14 mouse cellular contexts compared by ENCODE assay signal in the genomic region with DNA sequence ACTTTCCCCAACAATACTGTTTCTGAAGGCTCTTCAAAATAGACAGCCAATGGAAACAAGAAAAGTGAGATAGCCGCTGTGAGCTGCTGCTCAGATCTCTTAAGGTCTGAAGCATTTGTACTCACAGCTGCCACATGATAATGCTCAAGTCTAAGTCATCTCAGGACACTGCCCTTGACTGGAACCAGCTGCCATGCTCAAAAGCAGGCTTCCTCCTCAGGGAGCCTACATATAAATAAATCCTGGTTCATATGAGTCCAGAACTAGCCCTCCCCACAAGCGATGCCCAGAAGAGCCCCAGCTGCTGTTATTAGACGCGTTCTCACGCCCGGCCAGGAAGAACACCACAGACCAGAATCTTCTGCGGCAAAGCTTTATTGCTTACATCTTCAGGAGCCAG.
DNase-seq lines count a peak whose midpoint lies in the region; ATAC-seq lines count a peak whose summit lies in the region.
"Had no signal": no experiment of that assay in that cellular context is flagged by ENCODE, and none has a peak within 500 bp of the region (broad histone marks: within the 10 kb centered on the region; RNA-seq: fewer than 3 reads in every experiment).

No protein-coding gene starts in this region.

- no peak overlapping the region for H3K4me3 ChIP-seq in kidney, embryonic 15.5 days (replicated peaks)
- H3K4me3 ChIP-seq: embryonic facial prominence, embryonic 15.5 days; heart, embryonic 13.5 days; limb, embryonic 15.5 days; megakaryocyte, embryonic 14.5 days had no signal

- peak; percentile 85 for ATAC-seq in kidney, embryonic 15.5 days (replicated peaks; ENCODE audit: low FRiP score)
- no peak for ATAC-seq in erythroid progenitor cell, adult 5-6 weeks (replicated peaks; ENCODE audit: low FRiP score, poor library complexity, severe bottlenecking)
- ATAC-seq: forebrain, postnatal 0 days; Patski had no signal

- H3K9me3 ChIP-seq in kidney, embryonic 15.5 days (replicated peaks): no peaks in the 10 kb centered on the region
- H3K9me3 ChIP-seq: embryonic facial prominence, embryonic 15.5 days; heart, embryonic 13.5 days; limb, embryonic 15.5 days; megakaryocyte, embryonic 14.5 days had no signal

- WGBS in kidney, embryonic 15.5 days: 78% methylated on average over 7 of the region's 7 CpGs

- H3K9ac ChIP-seq in kidney, embryonic 15.5 days: no peak overlapping the region
- H3K9ac ChIP-seq: embryonic facial prominence, embryonic 15.5 days; forebrain, postnatal 0 days; heart, embryonic 13.5 days; limb, embryonic 15.5 days had no signal

- H3K27me3 ChIP-seq in kidney, embryonic 15.5 days: no peaks in the 10 kb centered on the region
- H3K27me3 ChIP-seq: embryonic facial prominence, embryonic 15.5 days; heart, embryonic 13.5 days; limb, embryonic 15.5 days; megakaryocyte, embryonic 14.5 days; Patski had no signal

- no peak overlapping the region for H3K27ac ChIP-seq in kidney, embryonic 15.5 days
- H3K27ac ChIP-seq: embryonic facial prominence, embryonic 15.5 days; heart, embryonic 13.5 days; limb, embryonic 15.5 days had no signal

- intact Hi-C loops in heart, postnatal 10 days (cut with DNase I): no loop called here

- no peak overlapping the region for H3K4me2 ChIP-seq in kidney, embryonic 15.5 days
- H3K4me2 ChIP-seq: embryonic facial prominence, embryonic 15.5 days; heart, embryonic 13.5 days; limb, embryonic 15.5 days had no signal

- no peaks in the 10 kb centered on the region for H3K36me3 ChIP-seq in kidney, embryonic 15.5 days
- H3K36me3 ChIP-seq: embryonic facial prominence, embryonic 15.5 days; heart, embryonic 13.5 days; limb, embryonic 15.5 days had no signal

- no peaks in the 10 kb centered on the region for H3K4me1 ChIP-seq in kidney, embryonic 15.5 days
- H3K4me1 ChIP-seq: heart, embryonic 13.5 days; limb, embryonic 15.5 days; megakaryocyte, embryonic 14.5 days had no signal

- DNase-seq in brain, adult 2 months (ENCODE audit: low read depth, low spot score): peak; percentile 18
- DNase-seq in heart, postnatal 10 days: peak; percentile 54 to 58
- peak; percentile 68 for DNase-seq in lung, postnatal 10 days
- DNase-seq in thymus, adult 18-20 months: no peak
- DNase-seq in B cell, adult 2 months: no peak
- DNase-seq: forebrain, postnatal 0 days; right cerebral cortex, postnatal 4 days had no signal

Comparison
In these comparisons a context has a peak if more than half of its experiments do, and no peak if none do; other contexts are left out.
1. DNase-seq: peak in brain, adult 2 months (single experiment), heart, postnatal 10 days (2 of 2) and lung, postnatal 10 days (single experiment); none in thymus, adult 18-20 months (0 of 2) and B cell, adult 2 months (0 of 2).